Mouse (Mus musculus): ENCODE results near the gene Laptm4a. TPM values are rescaled to one million over a fixed set of nuclear protein-coding genes. Genes with fewer than 3 reads are reported as not detected.

The Laptm4a gene
- polyA plus RNA-seq, 1 experiment from 2014 or later, result 129 TPM

GRCm38 (mm10) chr12:8939490-8939889, 18.0 kb downstream of the Laptm4a start:
- Histone ChIP-seq H3K4me1 (replicated peaks; ENCODE audit: control insufficient read depth, insufficient read depth, low read length) (no peaks in the 10 kb centered on the region), H3K4me3 (ENCODE audit: low read depth, low read length) (no peak overlapping the region), H3K27ac (ENCODE audit: low read depth, low read length) (no peak overlapping the region), H3K27me3 (replicated peaks; ENCODE audit: control insufficient read depth, insufficient read depth, low read length) (no peaks in the 10 kb centered on the region), H3K36me3 (ENCODE audit: control insufficient read depth, insufficient read depth, low read length) (peaks cover 38% of the 10 kb centered on the region), H3K4me2 (no peak overlapping the region), H3K9ac (ENCODE audit: low read depth, low read length) (no peak overlapping the region), H3K9me3 (ENCODE audit: control insufficient read depth, low read length) (no peaks in the 10 kb centered on the region)
- no peak for DNase-seq (ENCODE audit: low spot score)
- WGBS, result 92% methylated on average over 4 of the region's 4 CpGs
- ATAC-seq (replicated peaks; ENCODE audit: low FRiP score), result no peak

GRCm38 (mm10) chr12:8940011-8941005, 18.8 kb downstream of the Laptm4a start:
- H3K4me2 ChIP-seq, result no peak overlapping the region
- peaks cover 31% of the 10 kb centered on the region for H3K36me3 ChIP-seq (ENCODE audit: control insufficient read depth, insufficient read depth, low read length)
- 72% methylated on average over 12 of the region's 12 CpGs for WGBS
- H3K9me3 ChIP-seq (ENCODE audit: control insufficient read depth, low read length), result no peaks in the 10 kb centered on the region
- no peak for DNase-seq (ENCODE audit: low spot score)
- no peak for ATAC-seq (replicated peaks; ENCODE audit: low FRiP score)
- H3K27me3 ChIP-seq (replicated peaks; ENCODE audit: control insufficient read depth, insufficient read depth, low read length), result no peaks in the 10 kb centered on the region
- no peak overlapping the region for H3K4me3 ChIP-seq (ENCODE audit: low read depth, low read length)
- no peak overlapping the region for H3K9ac ChIP-seq (ENCODE audit: low read depth, low read length)
- no peak overlapping the region for H3K27ac ChIP-seq (ENCODE audit: low read depth, low read length)
- H3K4me1 ChIP-seq (replicated peaks; ENCODE audit: control insufficient read depth, insufficient read depth, low read length), result no peaks in the 10 kb centered on the region

GRCm38 (mm10) chr12:8941131-8941615, 19.7 kb downstream of the Laptm4a start:
- no peak for ATAC-seq (replicated peaks; ENCODE audit: low FRiP score)
- no peak for DNase-seq (ENCODE audit: low spot score)
- Histone ChIP-seq H3K9me3 (ENCODE audit: control insufficient read depth, low read length) (no peaks in the 10 kb centered on the region), H3K36me3 (ENCODE audit: control insufficient read depth, insufficient read depth, low read length) (peaks cover 22% of the 10 kb centered on the region; the same call in 1 of the 2 replicates), H3K4me2 (no peak overlapping the region), H3K4me1 (replicated peaks; ENCODE audit: control insufficient read depth, insufficient read depth, low read length) (no peaks in the 10 kb centered on the region), H3K27me3 (replicated peaks; ENCODE audit: control insufficient read depth, insufficient read depth, low read length) (no peaks in the 10 kb centered on the region), H3K4me3 (ENCODE audit: low read depth, low read length) (no peak overlapping the region), H3K27ac (ENCODE audit: low read depth, low read length) (no peak overlapping the region), H3K9ac (ENCODE audit: low read depth, low read length) (no peak overlapping the region)
- 66% methylated on average over 4 of the region's 4 CpGs for WGBS

GRCm38 (mm10) chr12:8941699-8942392, 20.4 kb downstream of the Laptm4a start:
- ATAC-seq (replicated peaks; ENCODE audit: low FRiP score), result no peak

GRCm38 (mm10) chr12:8947163-8947562, 25.7 kb downstream of the Laptm4a start:
- 46% methylated on average over 9 of the region's 9 CpGs for WGBS
- Histone ChIP-seq H3K27ac (ENCODE audit: low read depth, low read length) (no peak overlapping the region), H3K36me3 (ENCODE audit: control insufficient read depth, insufficient read depth, low read length) (no peaks in the 10 kb centered on the region), H3K4me3 (ENCODE audit: low read depth, low read length) (no peak overlapping the region), H3K4me1 (replicated peaks; ENCODE audit: control insufficient read depth, insufficient read depth, low read length) (peaks cover 3% of the 10 kb centered on the region; the same call in 1 of the 2 replicates), H3K9ac (ENCODE audit: low read depth, low read length) (no peak overlapping the region), H3K4me2 (no peak overlapping the region; the same call in 1 of the 2 replicates), H3K27me3 (replicated peaks; ENCODE audit: control insufficient read depth, insufficient read depth, low read length) (peaks cover 18% of the 10 kb centered on the region), H3K9me3 (ENCODE audit: control insufficient read depth, low read length) (no peaks in the 10 kb centered on the region)
- ATAC-seq (replicated peaks; ENCODE audit: low FRiP score) (no peak), DNase-seq (ENCODE audit: low spot score) (no peak)

More at GRCm38 (mm10) chr12:8941699-8942392, 20.4 kb downstream of the Laptm4a start:
- Histone ChIP-seq H3K27ac (ENCODE audit: low read depth, low read length) (no peak overlapping the region), H3K9ac (ENCODE audit: low read depth, low read length) (no peak overlapping the region), H3K9me3 (ENCODE audit: control insufficient read depth, low read length) (no peaks in the 10 kb centered on the region), H3K4me3 (ENCODE audit: low read depth, low read length) (no peak overlapping the region), H3K36me3 (ENCODE audit: control insufficient read depth, insufficient read depth, low read length) (peaks cover 17% of the 10 kb centered on the region; the same call in 1 of the 2 replicates), H3K4me1 (replicated peaks; ENCODE audit: control insufficient read depth, insufficient read depth, low read length) (no peaks in the 10 kb centered on the region), H3K27me3 (replicated peaks; ENCODE audit: control insufficient read depth, insufficient read depth, low read length) (no peaks in the 10 kb centered on the region), H3K4me2 (no peak overlapping the region)
- WGBS, result 40% methylated on average over 4 of the region's 4 CpGs
- no peak for DNase-seq (ENCODE audit: low spot score)

GRCm38 (mm10) chr12:8947714-8948464, 26.4 kb downstream of the Laptm4a start, which contains the start of gene Matn3:
Gene Matn3 (plus strand): TSS chr12:8947929.
- peaks cover 3% of the 10 kb centered on the region; the same call in 1 of the 2 replicates for H3K4me1 ChIP-seq (replicated peaks; ENCODE audit: control insufficient read depth, insufficient read depth, low read length)
- peak; percentile 51 for ATAC-seq (replicated peaks; ENCODE audit: low FRiP score)
- H3K27ac ChIP-seq (ENCODE audit: low read depth, low read length), result no peak within 1 kb of the TSS
- peaks cover 18% of the 10 kb centered on the region for H3K27me3 ChIP-seq (replicated peaks; ENCODE audit: control insufficient read depth, insufficient read depth, low read length)
- peak within 1 kb of the TSS; percentile 91 for H3K4me2 ChIP-seq
- 1% methylated on average over 42 of the region's 42 CpGs for WGBS
- H3K4me3 ChIP-seq (ENCODE audit: low read depth, low read length), result peak within 1 kb of the TSS; percentile 49
- H3K9me3 ChIP-seq (ENCODE audit: control insufficient read depth, low read length), result no peaks in the 10 kb centered on the region
- no peaks in the 10 kb centered on the region for H3K36me3 ChIP-seq (ENCODE audit: control insufficient read depth, insufficient read depth, low read length)
- DNase-seq (ENCODE audit: low spot score), result peak; percentile 71
- peak within 1 kb of the TSS; percentile 17; the same call in 1 of the 2 replicates for H3K9ac ChIP-seq (ENCODE audit: low read depth, low read length)

GRCm38 (mm10) chr12:8953136-8953535, 31.7 kb downstream of the Laptm4a start:
- Histone ChIP-seq H3K9me3 (ENCODE audit: control insufficient read depth, low read length) (no peaks in the 10 kb centered on the region), H3K4me3 (ENCODE audit: low read depth, low read length) (no peak overlapping the region), H3K4me1 (replicated peaks; ENCODE audit: control insufficient read depth, insufficient read depth, low read length) (peaks cover 2% of the 10 kb centered on the region; the same call in 1 of the 2 replicates), H3K27me3 (replicated peaks; ENCODE audit: control insufficient read depth, insufficient read depth, low read length) (peaks cover 15% of the 10 kb centered on the region), H3K27ac (ENCODE audit: low read depth, low read length) (no peak overlapping the region), H3K36me3 (ENCODE audit: control insufficient read depth, insufficient read depth, low read length) (no peaks in the 10 kb centered on the region), H3K4me2 (no peak overlapping the region), H3K9ac (ENCODE audit: low read depth, low read length) (no peak overlapping the region)
- WGBS, result 80% methylated on average over 10 of the region's 10 CpGs
- no peak for DNase-seq (ENCODE audit: low spot score)
- ATAC-seq (replicated peaks; ENCODE audit: low FRiP score), result no peak

- Histone ChIP-seq H3K36me3 (ENCODE audit: control insufficient read depth, insufficient read depth, low read length) (no peaks in the 10 kb centered on the region), H3K9ac (ENCODE audit: low read depth, low read length) (no peak overlapping the region), H3K4me1 (replicated peaks; ENCODE audit: control insufficient read depth, insufficient read depth, low read length) (no peaks in the 10 kb centered on the region), H3K4me3 (ENCODE audit: low read depth, low read length) (no peak overlapping the region), H3K27me3 (replicated peaks; ENCODE audit: control insufficient read depth, insufficient read depth, low read length) (peaks cover 7% of the 10 kb centered on the region; the same call in 1 of the 2 replicates), H3K27ac (ENCODE audit: low read depth, low read length) (no peak overlapping the region), H3K9me3 (ENCODE audit: control insufficient read depth, low read length) (no peaks in the 10 kb centered on the region), H3K4me2 (no peak overlapping the region)
- WGBS, result 80% methylated on average over 9 of the region's 9 CpGs
- DNase-seq (ENCODE audit: low spot score) (no peak), ATAC-seq (replicated peaks; ENCODE audit: low FRiP score) (no peak)
Observed at GRCm38 (mm10) chr12:8954161-8954561, 32.7 kb downstream of the Laptm4a start.
